Mouse (Mus musculus): Measurements from ENCODE around the gene Tbc1d30. TPM values are rescaled to one million over a fixed set of nuclear protein-coding genes. Genes with fewer than 3 reads are reported as not detected.

The Tbc1d30 gene
- polyA plus RNA-seq (2012; fragmentation: generic; extraction: Trizol) = not detected

GRCm38 (mm10) chr10:121351066-121351581 is at the start of gene Tbc1d30:
Tbc1d30 (minus strand) TSS chr10:121351278.

GRCm38 (mm10) chr10:121364801-121365564 is 13.9 kb upstream of the Tbc1d30 start, which contains the start of gene Gns:
Gns (plus strand) TSS chr10:121365090.

Other genes with a start within 250 kb of the Tbc1d30 start
- 100 to 1,000 TPM in 1 of 2 experiments, 10 to 100 TPM in 1; 50.7 to 139 TPM for gene Gns, start 13.8 kb upstream of the Tbc1d30 start, polyA plus RNA-seq (2012; fragmentation: generic; extraction: Trizol)
- gene Rassf3, start 125.1 kb upstream of the Tbc1d30 start, polyA plus RNA-seq (2012; fragmentation: generic; extraction: Trizol) = 1 to 10 TPM in 1 of 2 experiments, under 1 TPM in 1; 0.33 to 5.2 TPM
- gene Tbk1, start 235.5 kb upstream of the Tbc1d30 start, polyA plus RNA-seq (2012; fragmentation: generic; extraction: Trizol) = 10 to 100 TPM in 1 of 2 experiments, under 1 TPM in 1; 0.96 to 10.5 TPM

Measured in C3H10T1/2 (cell line).